22 mouse cellular contexts compared by ENCODE assay signal in genomic region chr15:81074543-81074942, GRCm38 (mm10).
DNase-seq lines count a peak whose midpoint lies in the region; ATAC-seq and TF ChIP-seq lines count a peak whose summit lies in the region.
"Had no signal": no experiment of that assay in that cellular context is flagged by ENCODE, and none has a peak within 500 bp of the region (broad histone marks: within the 10 kb centered on the region; RNA-seq: fewer than 3 reads in every experiment).

No protein-coding gene starts in this region.

- no peak overlapping the region for H3K4me3 ChIP-seq in left cerebral cortex, adult 2 months
- H3K4me3 ChIP-seq in forebrain, embryonic 16.5 days (replicated peaks; ENCODE audit: low read length): no peak overlapping the region
- H3K4me3 ChIP-seq: embryonic facial prominence, embryonic 12.5 days; forebrain, embryonic 15.5 days; heart, embryonic 13.5 days; hindbrain, embryonic 10.5 days; midbrain, embryonic 15.5 days; neural tube, embryonic 15.5 days had no signal

- intact Hi-C loops in left cerebral cortex, adult 2 months (cut with DNase I): loop anchor here (5.0 kb wide), 1 partner anchor 118 kb away; the partner anchor contains the start of gene Mrtfa

- DNase-seq in lung, postnatal 36 days: peak; percentile 23
- no peak for DNase-seq in lung, postnatal 14 days
- DNase-seq in MEL-GATA-1-ER (ENCODE audit: extremely low read depth, low read depth): peak; percentile 77
- no peak for DNase-seq in left cerebral cortex, adult 2 months (ENCODE audit: extremely low spot score in 1 of 2, low spot score in 2 of 2)
- DNase-seq in T-cell, adult 2 months (ENCODE audit: low spot score): no peak
- DNase-seq: cerebellum, adult 9-10 months; kidney, adult 2 months; kidney, postnatal 25 days; left cerebral cortex, postnatal 4 days; liver; lung, adult 2 months; thymus, postnatal 14 days had no signal

- no peaks in the 10 kb centered on the region for H3K9me3 ChIP-seq in forebrain, embryonic 16.5 days (ENCODE audit: control insufficient read depth, low read length)
- H3K9me3 ChIP-seq: embryonic facial prominence, embryonic 12.5 days; forebrain, embryonic 15.5 days; heart, embryonic 13.5 days; hindbrain, embryonic 10.5 days; midbrain, embryonic 15.5 days; neural tube, embryonic 15.5 days had no signal

- H3K4me1 ChIP-seq in forebrain, embryonic 16.5 days (replicated peaks; ENCODE audit: control insufficient read depth, insufficient read depth, low read length): no peaks in the 10 kb centered on the region
- H3K4me1 ChIP-seq: embryonic facial prominence, embryonic 12.5 days; forebrain, embryonic 15.5 days; hindbrain, embryonic 10.5 days; midbrain, embryonic 15.5 days had no signal

- no peaks in the 10 kb centered on the region for H3K36me3 ChIP-seq in forebrain, embryonic 16.5 days (ENCODE audit: control insufficient read depth, insufficient read depth)
- H3K36me3 ChIP-seq: embryonic facial prominence, embryonic 12.5 days; hindbrain, embryonic 10.5 days; midbrain, embryonic 15.5 days; neural tube, embryonic 15.5 days had no signal

- no peak overlapping the region for H3K27ac ChIP-seq in left cerebral cortex, adult 2 months
- H3K27ac ChIP-seq in forebrain, embryonic 16.5 days (ENCODE audit: low read length): no peak overlapping the region
- H3K27ac ChIP-seq: embryonic facial prominence, embryonic 12.5 days; forebrain, embryonic 15.5 days; heart, embryonic 13.5 days; hindbrain, embryonic 10.5 days; midbrain, embryonic 15.5 days had no signal

- H3K9ac ChIP-seq in forebrain, embryonic 16.5 days (replicated peaks; ENCODE audit: low read depth, low read length): no peak overlapping the region
- H3K9ac ChIP-seq: embryonic facial prominence, embryonic 12.5 days; forebrain, embryonic 15.5 days; heart, embryonic 13.5 days; midbrain, embryonic 15.5 days; neural tube, embryonic 15.5 days had no signal

- no peak for TF ChIP-seq CTCF in left cerebral cortex, adult 2 months (IDR thresholded peaks at IDR 0.05)

- H3K4me2 ChIP-seq in forebrain, embryonic 16.5 days (ENCODE audit: low read length): no peak overlapping the region
- H3K4me2 ChIP-seq: embryonic facial prominence, embryonic 12.5 days; forebrain, embryonic 15.5 days; heart, embryonic 13.5 days; midbrain, embryonic 15.5 days; neural tube, embryonic 15.5 days had no signal

- H3K27me3 ChIP-seq in forebrain, embryonic 16.5 days (replicated peaks; ENCODE audit: control insufficient read depth, insufficient read depth, low read length): no peaks in the 10 kb centered on the region
- H3K27me3 ChIP-seq: embryonic facial prominence, embryonic 12.5 days; forebrain, embryonic 15.5 days; midbrain, embryonic 15.5 days; neural tube, embryonic 15.5 days had no signal

- ATAC-seq in hematopoietic stem cell, adult 5-6 weeks (replicated peaks in 1 of 2; ENCODE audit: insufficient read depth in 1 of 2, low FRiP score in 2 of 2, low TSS enrichment in 1 of 2, low read depth in 1 of 2, poor library complexity in 2 of 2, severe bottlenecking in 2 of 2): peak; percentile 81 to 84
- ATAC-seq in forebrain, embryonic 16.5 days: no peak
- ATAC-seq: CD4-positive, CD25-positive, alpha-beta regulatory T cell, adult 4 months; forebrain, embryonic 15.5 days; hindbrain, postnatal 0 days; midbrain, embryonic 15.5 days had no signal

- 91% methylated on average over 1 of the region's 1 CpGs for WGBS in forebrain, embryonic 16.5 days

Comparison
In these comparisons a context has a peak if more than half of its experiments do, and no peak if none do; other contexts are left out.
1. DNase-seq: peak in lung, postnatal 36 days (single experiment) and MEL-GATA-1-ER (single experiment); none in lung, postnatal 14 days (single experiment), left cerebral cortex, adult 2 months (0 of 2) and T-cell, adult 2 months (single experiment).